In the genomic region with DNA sequence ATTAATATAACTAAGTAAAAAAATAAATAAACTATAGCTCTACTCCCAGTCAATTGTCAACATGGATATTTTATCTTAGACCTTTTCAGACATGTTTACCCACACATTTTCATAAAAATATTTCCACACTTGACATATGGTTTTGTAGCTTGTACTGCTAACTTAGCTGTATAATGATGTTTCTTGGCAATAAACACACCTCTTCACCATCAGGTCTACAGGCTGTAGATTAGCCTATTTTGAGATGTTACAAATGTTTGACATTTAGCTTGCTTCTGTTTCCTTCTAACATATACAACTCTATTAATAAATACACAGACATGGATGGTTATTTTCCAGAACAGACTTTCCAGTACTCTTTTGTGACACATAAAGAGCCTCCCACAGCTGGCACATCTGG, we compare ENCODE assay signal across 21 mouse cellular contexts. TPM values are rescaled to one million over a fixed set of nuclear protein-coding genes. Genes with fewer than 3 reads are reported as not detected.
DNase-seq lines count a peak whose midpoint lies in the region; ATAC-seq and TF ChIP-seq lines count a peak whose summit lies in the region.
"Had no signal": no experiment of that assay in that cellular context is flagged by ENCODE, and none has a peak within 500 bp of the region (broad histone marks: within the 10 kb centered on the region; RNA-seq: fewer than 3 reads in every experiment).

No protein-coding gene starts in this region.

- H3K27ac ChIP-seq in lung, embryonic 14.5 days (ENCODE audit: low read depth) = no peak overlapping the region
- H3K27ac ChIP-seq in lung, embryonic 15.5 days = no peak overlapping the region
- no peak overlapping the region for H3K27ac ChIP-seq in lung, postnatal 0 days (ENCODE audit: low read length)
- no peak overlapping the region for H3K27ac ChIP-seq in lung, embryonic 16.5 days (ENCODE audit: low read length)

- H3K36me3 ChIP-seq in lung, embryonic 14.5 days (ENCODE audit: insufficient read depth) = no peaks in the 10 kb centered on the region
- no peaks in the 10 kb centered on the region for H3K36me3 ChIP-seq in lung, embryonic 15.5 days
- no peaks in the 10 kb centered on the region for H3K36me3 ChIP-seq in lung, postnatal 0 days (ENCODE audit: insufficient read depth, low read length)
- no peaks in the 10 kb centered on the region for H3K36me3 ChIP-seq in lung, embryonic 16.5 days (ENCODE audit: control insufficient read depth, insufficient read depth, low read length)
- H3K36me3 ChIP-seq: G1E had no signal

- DNase-seq in lung, embryonic 14.5 days = peak; percentile 35
- DNase-seq in lung, postnatal 25 days (ENCODE audit: low spot score) = no peak
- no peak for DNase-seq in lung, postnatal 0 days (ENCODE audit: low spot score)
- DNase-seq in lung, adult 2 months = no peak
- DNase-seq: adrenal gland, adult 2 months; adrenal gland, adult 8-10 months; adrenal gland, postnatal 10 days; adrenal gland, postnatal 14 days; adrenal gland, postnatal 25 days; adrenal gland, postnatal 36 days; B cell, adult 2 months; cerebellum, adult 11 months; cerebellum, adult 11-12 months; cerebellum, adult 18-20 months had no signal

- no peak overlapping the region for H3K9ac ChIP-seq in lung, embryonic 14.5 days
- H3K9ac ChIP-seq in lung, embryonic 15.5 days = no peak overlapping the region
- H3K9ac ChIP-seq in lung, postnatal 0 days (replicated peaks; ENCODE audit: low read depth) = no peak overlapping the region
- H3K9ac ChIP-seq in lung, embryonic 16.5 days (ENCODE audit: low read length) = no peak overlapping the region

- no peak for TF ChIP-seq EP300 in lung, postnatal 0 days (IDR thresholded peaks at IDR 0.05)

- H3K9me3 ChIP-seq in lung, embryonic 14.5 days (ENCODE audit: low read depth, low read length) = no peaks in the 10 kb centered on the region
- no peaks in the 10 kb centered on the region for H3K9me3 ChIP-seq in lung, embryonic 15.5 days
- no peaks in the 10 kb centered on the region for H3K9me3 ChIP-seq in lung, postnatal 0 days (ENCODE audit: low read length)
- no peaks in the 10 kb centered on the region for H3K9me3 ChIP-seq in lung, embryonic 16.5 days (ENCODE audit: control insufficient read depth, low read length)
- H3K9me3 ChIP-seq: G1E had no signal

- no peak overlapping the region for H3K4me3 ChIP-seq in lung, embryonic 14.5 days (ENCODE audit: low read depth, low read length)
- H3K4me3 ChIP-seq in lung, embryonic 15.5 days = no peak overlapping the region
- H3K4me3 ChIP-seq in lung, postnatal 0 days (ENCODE audit: low read depth, low read length) = no peak overlapping the region
- no peak overlapping the region for H3K4me3 ChIP-seq in lung, embryonic 16.5 days (ENCODE audit: low read length)
- no peak overlapping the region for H3K4me3 ChIP-seq in lung, adult 2 months (replicated peaks; ENCODE audit: extremely low read depth, low read depth, low read length)

- H3K4me2 ChIP-seq in lung, embryonic 14.5 days = no peak overlapping the region
- H3K4me2 ChIP-seq in lung, embryonic 15.5 days = no peak overlapping the region
- H3K4me2 ChIP-seq in lung, postnatal 0 days (replicated peaks; ENCODE audit: low read depth, low read length) = no peak overlapping the region
- H3K4me2 ChIP-seq in lung, embryonic 16.5 days (ENCODE audit: low read depth, low read length) = no peak overlapping the region

- no peak for TF ChIP-seq POLR2A in lung, adult 2 months (IDR thresholded peaks at IDR 0.05; ENCODE audit: borderline replicate concordance, extremely low read depth, low read depth, low read length)

- no peak for TF ChIP-seq CTCF in lung, embryonic 14.5 days (IDR thresholded peaks at IDR 0.05; ENCODE audit: low read depth)
- no peak for TF ChIP-seq CTCF in lung, postnatal 0 days (IDR thresholded peaks at IDR 0.05)
- no peak for TF ChIP-seq CTCF in lung, adult 2 months (IDR thresholded peaks at IDR 0.05; ENCODE audit: insufficient read depth, low read length)

- ATAC-seq in lung, embryonic 14.5 days (ENCODE audit: insufficient read depth) = peak; percentile 63; the same call in 1 of the 2 replicates
- peak; percentile 19; the same call in 1 of the 2 replicates for ATAC-seq in lung, embryonic 15.5 days (ENCODE audit: borderline replicate concordance, extremely low read depth, low FRiP score, low TSS enrichment)
- no peak for ATAC-seq in lung, postnatal 0 days
- peak; percentile 57; the same call in 1 of the 2 replicates for ATAC-seq in lung, embryonic 16.5 days (ENCODE audit: low read depth)
- ATAC-seq: activated CD4-positive, CD25-positive, alpha-beta regulatory T cell, adult 4 months; CD4-positive, CD25-positive, alpha-beta regulatory T cell, adult 4 months; Patski had no signal

- H3K4me1 ChIP-seq in lung, embryonic 14.5 days (ENCODE audit: insufficient read depth) = no peaks in the 10 kb centered on the region
- 0 out of 2 replicates have a peak, but pooled peaks cover 4% of the 10 kb centered on the region for H3K4me1 ChIP-seq in lung, embryonic 15.5 days
- no peaks in the 10 kb centered on the region for H3K4me1 ChIP-seq in lung, postnatal 0 days (ENCODE audit: insufficient read depth, low read depth, low read length)
- H3K4me1 ChIP-seq in lung, embryonic 16.5 days (replicated peaks; ENCODE audit: control insufficient read depth, insufficient read depth, low read length) = 0 out of 2 replicates have a peak, but pooled peaks cover 2% of the 10 kb centered on the region
- H3K4me1 ChIP-seq in lung, adult 2 months (ENCODE audit: control insufficient read depth, insufficient read depth, low read length) = no peaks in the 10 kb centered on the region

- H3K27me3 ChIP-seq in lung, embryonic 14.5 days (ENCODE audit: insufficient read depth, low read length) = no peaks in the 10 kb centered on the region
- H3K27me3 ChIP-seq in lung, embryonic 15.5 days = no peaks in the 10 kb centered on the region
- no peaks in the 10 kb centered on the region for H3K27me3 ChIP-seq in lung, postnatal 0 days (replicated peaks; ENCODE audit: insufficient read depth, low read length)
- no peaks in the 10 kb centered on the region for H3K27me3 ChIP-seq in lung, embryonic 16.5 days (ENCODE audit: control insufficient read depth, insufficient read depth, low read depth, low read length)
- H3K27me3 ChIP-seq: CH12.LX, Patski had no signal

RNA-seq across cellular contexts. Expression of gene Dnm3, which starts 38.3 kb away (rescaled TPM):
- 2.6 and 2.8 TPM in 2 replicates for polyA plus RNA-seq in lung, embryonic 14.5 days (2014; fragmentation: Nextera tagmentation; extraction: Ambion mirVana)
- 2.2 and 2.7 TPM in 2 replicates for polyA plus RNA-seq in lung, embryonic 15.5 days (2015; fragmentation: Nextera tagmentation; extraction: Ambion mirVana)
- polyA plus RNA-seq in lung, postnatal 0 days (2015; fragmentation: Nextera tagmentation; extraction: Ambion mirVana) = 3.4 and 4.0 TPM in 2 replicates
- 2.8 and 3.0 TPM in 2 replicates for polyA plus RNA-seq in lung, embryonic 16.5 days (2015; fragmentation: Nextera tagmentation; extraction: Ambion mirVana)
- 4.7 and 6.8 TPM in 2 replicates for polyA plus RNA-seq in lung, adult 2 months (2012; rRNA removed)
